Mouse (Mus musculus): ENCODE data around the gene Kbtbd8.

- TF ChIP-seq CTCF (IDR thresholded peaks at IDR 0.05; ENCODE audit: control insufficient read depth, insufficient read depth, insufficient replicate concordance, low read depth, low read length) = no peak
- TF ChIP-seq POLR2A (IDR thresholded peaks at IDR 0.05; ENCODE audit: control insufficient read depth, low read depth, low read length) = no peak
These were observed 13.3 kb upstream of the Kbtbd8 start for GRCm38 (mm10) chr6:95103706-95104105.
